Mouse (Mus musculus) brain, embryonic 14.5 days (tissue): ENCODE measurements around the gene Irs3.

Experiments
- CTCF ChIP-seq: fragments of 200-500 bp; IDR thresholded peaks from 2 replicates; pipeline ENCODE4 v1.5.1; 2012; ENCODE audit warnings: inconsistent platforms, mild to moderate bottlenecking, moderate library complexity, borderline replicate concordance; ENCODE audit not compliant: insufficient read depth, insufficient read length; ENCODE audit errors: extremely low read depth
- POLR2A ChIP-seq: fragments of 200-500 bp; IDR thresholded peaks from 2 replicates; pipeline ENCODE4 v1.6.1; 2012; ENCODE audit warnings: mild to moderate bottlenecking, inconsistent platforms, borderline replicate concordance; ENCODE audit not compliant: poor library complexity, insufficient read depth, insufficient read length, severe bottlenecking; ENCODE audit errors: extremely low read depth

GRCm38 (mm10) chr5:137595921-137596320, 49.6 kb downstream of the Irs3 start:
- TF ChIP-seq CTCF, result no peak
- TF ChIP-seq POLR2A, result no peak
